Mouse (Mus musculus): ENCODE results near the gene Mthfd1l. TPM values are rescaled to one million over a fixed set of nuclear protein-coding genes. Genes with fewer than 3 reads are reported as not detected.

Gene Mthfd1l
- total RNA-seq, 2 experiments from 2014 or later = 0.75 to 1.7 TPM

Other genes starting within 250 kb of the Mthfd1l start
- 1 to 10 TPM; 9.0 to 9.6 TPM for gene Plekhg1, start 232.8 kb upstream of the Mthfd1l start, total RNA-seq (2021)

Measured in heart, postnatal 25 days (tissue).